Comparison of ENCODE assay signal across 8 mouse cellular contexts in genomic region chr5:36040398-36041235, GRCm38 (mm10).
DNase-seq lines count a peak whose midpoint lies in the region; ATAC-seq and TF ChIP-seq lines count a peak whose summit lies in the region.

No protein-coding gene starts in this region.

- H3K4me1 ChIP-seq in heart, adult 2 months (ENCODE audit: control insufficient read depth, insufficient read depth, low read length): no peaks in the 10 kb centered on the region; the same call in 1 of the 2 replicates
- 0 out of 2 replicates have a peak, but pooled peaks cover 4% of the 10 kb centered on the region for H3K4me1 ChIP-seq in forebrain, embryonic 11.5 days (replicated peaks; ENCODE audit: control insufficient read depth, insufficient read depth, low read length)
- peaks cover 13% of the 10 kb centered on the region; the same call in 1 of the 2 replicates for H3K4me1 ChIP-seq in midbrain, embryonic 12.5 days

- no peaks in the 10 kb centered on the region for H3K27me3 ChIP-seq in heart, adult 2 months (ENCODE audit: control insufficient read depth, insufficient read depth, low read length)
- no peaks in the 10 kb centered on the region for H3K27me3 ChIP-seq in forebrain, embryonic 11.5 days (ENCODE audit: control insufficient read depth, insufficient read depth, low read length)
- H3K27me3 ChIP-seq in midbrain, embryonic 12.5 days: no peaks in the 10 kb centered on the region

- TF ChIP-seq POLR2A in heart, adult 2 months (IDR thresholded peaks at IDR 0.05; ENCODE audit: insufficient read depth, low read depth, low read length): no peak

- no peaks in the 10 kb centered on the region for H3K36me3 ChIP-seq in heart, adult 2 months (ENCODE audit: control insufficient read depth, insufficient read depth, low read length)
- H3K36me3 ChIP-seq in forebrain, embryonic 11.5 days (ENCODE audit: control insufficient read depth, insufficient read depth, low read length): no peaks in the 10 kb centered on the region
- H3K36me3 ChIP-seq in midbrain, embryonic 12.5 days: peaks cover 7% of the 10 kb centered on the region; the same call in 1 of the 2 replicates

- no peak overlapping the region for H3K4me2 ChIP-seq in forebrain, embryonic 11.5 days (ENCODE audit: low read depth, low read length, severe bottlenecking)
- H3K4me2 ChIP-seq in midbrain, embryonic 12.5 days (replicated peaks): no peak overlapping the region

- H3K27ac ChIP-seq in heart, adult 2 months: no peak overlapping the region
- 0 out of 2 replicates have a peak overlapping the region, but pooled peaks have one; percentile 2 for H3K27ac ChIP-seq in forebrain, embryonic 11.5 days (ENCODE audit: low read depth, low read length)
- peak overlapping the region; percentile 65 for H3K27ac ChIP-seq in midbrain, embryonic 12.5 days (replicated peaks)

- ATAC-seq in forebrain, embryonic 11.5 days (replicated peaks; ENCODE audit: low FRiP score): no peak
- ATAC-seq in midbrain, embryonic 12.5 days (ENCODE audit: low FRiP score, low read depth): peak; percentile 69
- no peak for ATAC-seq in inflammation-experienced regulatory T-cells, adult 6 months

- WGBS in heart, adult 2 months: 51% methylated on average over 13 of the region's 13 CpGs
- WGBS in forebrain, embryonic 11.5 days: 76% methylated on average over 13 of the region's 13 CpGs
- WGBS in midbrain, embryonic 12.5 days: 70% methylated on average over 13 of the region's 13 CpGs

- intact Hi-C loops in heart, adult 2 months (cut with DNase I): no loop called here

- H3K79me2 ChIP-seq in heart, adult 2 months (replicated peaks; ENCODE audit: control insufficient read depth, insufficient read depth, low read length): no peaks in the 10 kb centered on the region

- H3K9ac ChIP-seq in heart, adult 2 months (ENCODE audit: low read depth, low read length): no peak overlapping the region
- H3K9ac ChIP-seq in forebrain, embryonic 11.5 days (ENCODE audit: low read length): no peak overlapping the region
- no peak overlapping the region for H3K9ac ChIP-seq in midbrain, embryonic 12.5 days (replicated peaks)

- no peak for TF ChIP-seq EP300 in heart, adult 2 months (IDR thresholded peaks at IDR 0.05; ENCODE audit: insufficient read depth, low read depth, low read length)

- H3K4me3 ChIP-seq in heart, adult 2 months: no peak overlapping the region
- no peak overlapping the region for H3K4me3 ChIP-seq in forebrain, embryonic 11.5 days (ENCODE audit: low read depth, low read length)
- H3K4me3 ChIP-seq in midbrain, embryonic 12.5 days: no peak overlapping the region

- peak; percentile 29 to 43 for DNase-seq in heart, adult 2 months
- DNase-seq in heart, adult 9 months (ENCODE audit: low spot score in 2 of 2): no peak
- DNase-seq in MN1 (ENCODE audit: low spot score): peak; percentile 66
- DNase-seq in forebrain, embryonic 11.5 days (ENCODE audit: low spot score): peak; percentile 59
- DNase-seq in heart, postnatal 4 days: peak; percentile 85
- DNase-seq in natural killer cell, adult 2 months (ENCODE audit: low spot score in 2 of 2): no peak

- no peaks in the 10 kb centered on the region for H3K9me3 ChIP-seq in forebrain, embryonic 11.5 days (ENCODE audit: control insufficient read depth, low read length)
- no peaks in the 10 kb centered on the region for H3K9me3 ChIP-seq in midbrain, embryonic 12.5 days

- TF ChIP-seq CTCF in heart, adult 2 months (IDR thresholded peaks at IDR 0.05): no peak

Comparison
In these comparisons a context has a peak if more than half of its experiments do, and no peak if none do; other contexts are left out.
1. DNase-seq: peak in heart, adult 2 months (2 of 2), MN1 (single experiment), forebrain, embryonic 11.5 days (single experiment) and heart, postnatal 4 days (single experiment); none in heart, adult 9 months (0 of 2) and natural killer cell, adult 2 months (0 of 2).